Mouse (Mus musculus) Patski (cell line): ENCODE results near the gene Slc35g3. TPM values are rescaled to one million over a fixed set of nuclear protein-coding genes. Genes with fewer than 3 reads are reported as not detected.

Experiments used
- ATAC-seq: fragments of 100-300 bp; one replicate; pipeline ENCODE4 v1.8.0; 2021
- CTCF ChIA-PET: fragments of 350-600 bp; sonication (Branson Sonifier 250); formaldehyde crosslinking; loops from one replicate; lab custom pipeline; 2022; ENCODE audit warnings: inconsistent platforms; lab: Charles Lee
- POLR2A ChIA-PET: fragments of 350-600 bp; sonication (Branson Sonifier 250); formaldehyde crosslinking; loops from one replicate; lab custom pipeline; 2022; ENCODE audit warnings: antibody characterized with exemption, inconsistent platforms; lab: Charles Lee
- DNase-seq: peaks from one replicate; pipeline ENCODE4 v3.0.0-alpha.2; 2011; ENCODE audit warnings: low read depth, low spot score
- H3K27me3 ChIP-seq: fragments of 371-371 bp; one replicate; pipeline ENCODE4 v1.5.1; 2021
- CTCF ChIP-seq: fragments of 100-300 bp; IDR thresholded peaks from one replicate; pipeline ENCODE4 v1.5.1; 2021
- in situ Hi-C: fragments of 300-500 bp; cut with MboI; formaldehyde crosslinking; loops from 3 replicates; pipeline ENCODE4 v1.11.1; 2018; ENCODE audit warnings: low pct_unique_long_range_greater_than_20kb, mixed read lengths
- polyA plus RNA-seq: library from polyadenylated mRNA; unstranded; gene quantifications from one replicate; pipeline ENCODE4 v1.2.3, GENCODE M21; 2021

Slc35g3 gene
- polyA plus RNA-seq, 1 experiment from 2014 or later = 0.32 TPM

DNA sequence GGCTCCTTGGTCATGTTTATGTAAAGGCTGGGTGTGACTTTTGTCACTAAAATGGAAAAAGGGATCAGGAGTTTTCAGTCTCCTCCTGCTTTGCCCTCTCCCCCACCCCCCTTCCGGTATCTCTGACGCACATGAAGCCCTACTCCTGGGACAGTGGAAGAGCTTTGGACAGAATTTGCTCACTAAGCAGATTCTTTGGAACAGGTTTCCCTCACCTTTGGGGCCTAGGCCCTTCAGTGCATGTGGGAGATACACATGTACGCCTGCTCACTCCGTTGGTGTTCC is 5.8 kb upstream of the Slc35g3 start:
- no peak for ATAC-seq
- CTCF ChIA-PET = no interaction called here
- in situ Hi-C loops = no loop called here
- POLR2A ChIA-PET = interaction anchor here (0.9 to 1.7 kb wide), 3 partner anchors 9 to 15 kb away, joined by 3 to 6 read pairs (median 5); partner anchors contain the start of gene Polr2a
- no peak for TF ChIP-seq CTCF
- H3K27me3 ChIP-seq = no peaks in the 10 kb centered on the region
- no peak for DNase-seq

DNA sequence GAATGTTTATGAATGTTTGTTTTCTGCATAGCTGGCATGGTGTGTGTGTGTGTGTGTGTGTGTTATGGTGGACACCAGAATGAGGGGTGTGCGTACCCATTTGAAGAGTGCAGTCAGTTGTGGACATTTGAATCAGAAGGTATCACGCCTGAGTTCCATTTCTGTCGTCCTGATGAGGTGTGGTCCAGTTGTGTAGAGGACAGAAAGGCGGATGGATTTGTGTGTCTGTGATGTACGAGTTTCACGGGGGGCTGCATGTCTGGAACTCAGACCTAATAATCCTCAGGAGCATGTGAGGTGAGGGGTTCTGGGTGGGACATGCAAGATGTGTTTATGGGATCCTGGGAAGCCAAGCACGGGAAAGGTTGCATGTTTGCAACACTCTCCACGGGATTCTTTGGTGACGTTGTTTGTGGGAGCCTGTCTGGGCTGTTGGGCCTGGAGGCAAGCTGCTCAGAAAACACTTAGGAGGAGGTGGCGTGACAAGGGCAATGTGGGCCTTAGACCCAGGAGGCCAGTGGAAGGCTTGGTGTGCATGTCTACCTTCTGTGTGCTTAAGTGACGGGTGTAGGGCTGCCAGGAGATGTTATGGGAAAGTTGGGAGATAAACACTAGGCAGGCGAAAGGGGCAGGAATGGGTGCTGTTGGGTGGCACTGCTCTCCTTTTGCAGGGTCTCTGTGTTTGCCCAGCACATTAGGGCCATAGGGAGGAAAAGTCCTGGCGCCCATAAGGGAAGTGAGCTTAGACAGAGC is 5.3 kb upstream of the Slc35g3 start:
- no peaks in the 10 kb centered on the region for H3K27me3 ChIP-seq
- in situ Hi-C loops = no loop called here
- no peak for ATAC-seq
- no peak for TF ChIP-seq CTCF
- DNase-seq = no peak
- ChIA-PET CTCF (no interaction called here), POLR2A (interaction anchor here (1.2 to 1.7 kb wide), 2 partner anchors 8 to 16 kb away, joined by 5 to 6 read pairs; partner anchors contain the start of gene Polr2a)

DNA sequence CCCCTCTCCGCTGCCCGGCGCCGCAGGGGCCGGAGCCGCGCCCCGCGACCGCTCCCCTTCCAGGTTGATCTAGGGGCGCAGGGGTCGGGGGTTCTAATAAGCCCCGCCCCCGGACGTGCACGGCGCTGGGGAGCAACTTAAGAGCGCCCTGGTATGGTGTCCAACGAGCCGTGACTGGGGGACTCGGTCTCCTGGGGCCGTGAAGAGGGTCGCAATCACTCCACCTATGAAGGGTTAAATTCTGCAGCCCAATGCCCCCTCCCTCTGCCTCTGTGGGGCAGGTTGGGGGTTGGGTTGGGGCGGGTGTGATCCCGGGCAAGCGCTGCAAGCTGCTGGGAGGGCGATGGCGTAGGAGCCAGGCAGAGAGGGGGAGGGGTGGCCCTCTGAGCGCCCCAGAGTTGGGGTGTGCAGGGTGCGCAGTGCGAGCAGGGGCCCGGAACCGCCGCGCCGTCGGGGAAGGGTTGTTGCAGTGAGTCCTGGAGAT is 4.4 kb upstream of the Slc35g3 start:
- no peaks in the 10 kb centered on the region for H3K27me3 ChIP-seq
- DNase-seq (no peak), ATAC-seq (peak; percentile 65)
- ChIA-PET CTCF (no interaction called here), POLR2A (interaction anchor here (1.7 kb wide), 1 partner anchor 17 kb away, joined by 6 read pairs; no protein-coding TSS in a partner anchor)
- in situ Hi-C loops = no loop called here
- no peak for TF ChIP-seq CTCF

DNA sequence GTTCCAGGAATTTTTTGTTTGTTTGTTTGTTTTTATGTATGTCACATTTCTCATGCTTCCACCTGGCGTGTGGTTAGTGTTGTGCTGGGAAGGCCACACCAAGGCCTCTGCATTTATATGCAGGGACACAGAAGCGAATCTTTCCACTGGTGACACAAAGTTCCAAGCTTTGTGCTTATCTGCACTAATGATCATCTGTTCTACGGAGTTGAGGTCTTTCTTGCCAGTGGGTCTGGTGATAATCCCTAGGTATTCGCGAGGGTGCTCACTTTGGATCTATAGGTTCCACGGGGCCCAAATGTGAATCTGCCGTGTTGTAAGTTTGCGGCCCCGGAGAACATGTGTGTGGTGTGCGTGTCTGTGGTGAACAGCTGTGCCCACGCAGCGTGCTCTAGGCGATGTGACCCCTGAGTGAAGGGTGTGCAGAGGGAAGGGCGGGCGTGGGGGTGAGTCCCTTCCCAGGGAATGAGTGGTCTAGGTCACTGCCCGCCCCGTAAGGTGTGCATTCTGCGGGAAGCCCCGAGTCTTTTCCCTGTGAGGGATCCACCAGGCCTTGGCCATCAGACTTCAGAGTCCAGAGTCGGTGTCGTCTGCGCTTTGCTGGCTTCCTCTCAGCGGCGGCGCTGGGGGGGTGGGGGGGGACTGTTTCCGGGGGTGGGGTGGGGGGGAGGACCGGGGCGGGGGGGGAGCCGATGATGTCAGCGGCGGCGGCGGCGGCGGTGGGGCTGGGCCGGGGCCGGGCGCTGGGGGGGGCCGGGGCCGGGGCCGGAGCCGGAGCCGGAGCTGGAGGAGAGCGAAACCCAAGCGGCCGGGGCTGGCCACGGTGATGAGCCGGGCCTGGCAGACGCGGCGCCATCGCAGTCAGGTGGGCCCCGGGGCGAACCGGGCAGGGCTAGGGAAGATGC is 3.7 kb upstream of the Slc35g3 start, which contains the start of gene Zbtb4:
Zbtb4 (plus strand) TSS at position 692 of the 905 bp plus-strand sequence.
- in situ Hi-C loops = no loop called here
- POLR2A ChIA-PET = no interaction called here
- no peak for TF ChIP-seq CTCF
- ATAC-seq = peak; percentile 41
- no peak for DNase-seq
- H3K27me3 ChIP-seq = no peaks in the 10 kb centered on the region
- CTCF ChIA-PET = no interaction called here

DNA sequence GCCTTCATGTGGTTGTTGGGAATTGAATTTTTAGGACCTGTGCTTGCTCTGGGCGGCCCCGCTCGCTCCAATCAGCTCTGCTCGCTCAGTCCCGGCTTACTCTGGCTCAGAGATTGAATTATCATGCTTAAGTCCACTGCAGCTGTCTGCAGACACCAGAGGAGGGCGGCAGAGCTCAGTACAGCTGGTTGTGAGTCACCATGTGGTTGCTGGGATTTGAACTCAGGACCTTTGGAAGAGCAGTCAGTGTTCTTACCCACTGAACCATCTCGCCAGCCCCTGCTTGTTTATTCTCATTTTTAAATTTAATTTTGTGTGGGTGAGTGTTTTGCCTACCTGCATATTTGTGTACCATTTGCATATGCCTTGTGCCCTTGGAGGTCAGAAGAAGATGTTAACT is 1.8 kb upstream of the Slc35g3 start:
- POLR2A ChIA-PET = no interaction called here
- no peak for ATAC-seq
- no peaks in the 10 kb centered on the region for H3K27me3 ChIP-seq
- in situ Hi-C loops = no loop called here
- CTCF ChIA-PET = no interaction called here
- DNase-seq = no peak
- TF ChIP-seq CTCF = no peak

DNA sequence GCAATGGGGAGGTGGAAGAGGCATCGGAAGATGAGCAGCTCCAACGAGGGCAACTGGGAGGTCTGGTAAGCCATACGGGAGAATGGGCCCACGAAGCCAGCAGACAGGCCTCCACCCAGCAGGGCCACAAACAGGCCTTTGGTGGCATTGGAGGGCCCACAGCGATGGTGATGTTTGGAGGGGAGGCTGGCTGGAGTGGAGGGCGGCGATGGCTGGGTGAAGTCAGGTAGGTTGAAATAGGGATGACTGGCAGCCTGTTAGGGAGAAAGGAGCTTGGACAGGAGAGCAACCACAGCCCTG is 917 bp downstream of the Slc35g3 start:
- ATAC-seq (no peak), DNase-seq (no peak)
- no peak for TF ChIP-seq CTCF
- ChIA-PET POLR2A (no interaction called here), CTCF (no interaction called here)
- in situ Hi-C loops = no loop called here
- H3K27me3 ChIP-seq = no peaks in the 10 kb centered on the region

DNA sequence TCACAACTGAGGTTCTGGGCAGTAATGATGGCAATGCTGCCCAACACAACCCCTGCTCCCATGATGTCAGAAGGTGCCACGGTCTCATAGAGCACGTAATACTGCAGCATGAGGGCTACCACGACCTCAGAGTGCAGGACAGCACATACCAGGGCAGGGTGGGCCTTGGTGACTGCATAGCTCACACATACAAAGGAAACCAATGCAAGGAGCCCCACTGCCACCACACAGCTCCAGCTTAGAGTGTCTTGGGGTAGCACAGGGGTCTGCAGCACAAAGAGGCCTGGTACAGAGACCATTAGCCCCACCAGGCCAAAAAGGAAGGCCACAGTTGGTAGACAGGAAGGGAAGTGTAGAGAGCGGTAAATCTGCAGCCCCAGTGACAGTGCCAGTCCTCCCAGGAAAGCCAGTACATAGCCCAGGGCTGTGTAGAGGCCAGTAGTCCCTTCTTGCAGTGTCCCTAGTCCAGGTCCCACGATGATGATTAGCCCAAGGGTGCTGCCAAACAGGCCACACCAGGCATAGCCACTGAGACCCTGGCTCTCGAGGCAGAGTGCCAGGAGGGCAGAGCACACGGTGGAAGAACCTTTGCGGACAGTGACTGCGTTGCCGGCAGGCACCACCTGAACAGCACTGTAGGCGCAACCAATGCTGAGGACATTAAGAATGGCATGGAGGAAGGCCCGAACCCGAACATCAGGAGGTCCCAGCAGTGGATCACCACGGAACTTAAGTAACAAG is 1.4 kb downstream of the Slc35g3 start:
- CTCF ChIA-PET = no interaction called here

DNA sequence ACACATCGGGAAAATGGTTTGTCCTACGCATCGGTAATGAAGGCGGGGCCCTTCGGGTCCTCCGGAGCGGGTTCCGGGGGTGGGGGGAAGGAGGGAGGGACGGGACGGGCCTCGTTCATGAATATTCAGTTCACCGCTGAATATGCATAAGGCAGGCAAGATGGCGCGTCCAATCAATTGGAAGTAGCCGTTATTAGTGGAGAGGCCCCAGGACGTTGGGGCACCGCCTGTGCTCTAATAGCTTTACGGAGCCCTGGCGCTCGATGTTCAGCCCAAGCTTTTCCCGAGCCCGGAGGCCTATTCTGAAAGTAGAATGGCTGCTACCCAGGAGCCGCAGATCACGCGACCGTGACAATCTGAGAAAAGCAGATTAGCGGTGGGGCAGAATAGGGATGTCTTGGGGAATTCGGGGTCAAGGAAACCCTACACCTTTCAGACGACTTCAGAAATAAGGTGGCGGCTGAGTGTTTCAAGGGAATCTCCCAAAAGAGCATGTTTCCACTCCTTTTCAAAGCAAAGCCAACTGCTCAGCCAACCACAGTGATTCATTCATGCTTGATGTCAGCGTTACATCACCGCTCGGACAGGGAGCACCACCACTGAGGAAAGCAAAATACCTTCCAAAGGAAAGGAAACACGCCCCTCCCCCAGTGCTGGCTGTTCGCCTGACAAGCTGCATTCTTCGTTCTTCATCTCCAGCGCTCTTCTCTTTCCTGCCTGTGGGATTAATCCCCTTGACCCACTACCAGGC is 2.6 kb downstream of the Slc35g3 start:
- in situ Hi-C loops = loop anchor here (5.0 kb wide), 2 partner anchors 77 to 118 kb away; partner anchors contain the start of genes Senp3 and Tmem95
- ATAC-seq = peak; percentile 72
- TF ChIP-seq CTCF = no peak
- DNase-seq = peak; percentile 47
- no peaks in the 10 kb centered on the region for H3K27me3 ChIP-seq
- POLR2A ChIA-PET = interaction anchor here (0.5 to 2.1 kb wide), 3 partner anchors 9 to 120 kb away, joined by 3 to 5 read pairs (median 5); no protein-coding TSS in a partner anchor
- CTCF ChIA-PET = interaction anchor here (1.2 to 1.3 kb wide), 2 partner anchors 23 to 113 kb away, joined by 3 read pairs; no protein-coding TSS in a partner anchor

More for the DNA sequence above, 1.4 kb downstream of the Slc35g3 start:
- no peak for TF ChIP-seq CTCF
- no peak for DNase-seq
- POLR2A ChIA-PET = interaction anchor here (2.1 kb wide), 1 partner anchor 119 kb away, joined by 5 read pairs; no protein-coding TSS in a partner anchor
- in situ Hi-C loops = no loop called here
- no peak for ATAC-seq
- no peaks in the 10 kb centered on the region for H3K27me3 ChIP-seq

DNA sequence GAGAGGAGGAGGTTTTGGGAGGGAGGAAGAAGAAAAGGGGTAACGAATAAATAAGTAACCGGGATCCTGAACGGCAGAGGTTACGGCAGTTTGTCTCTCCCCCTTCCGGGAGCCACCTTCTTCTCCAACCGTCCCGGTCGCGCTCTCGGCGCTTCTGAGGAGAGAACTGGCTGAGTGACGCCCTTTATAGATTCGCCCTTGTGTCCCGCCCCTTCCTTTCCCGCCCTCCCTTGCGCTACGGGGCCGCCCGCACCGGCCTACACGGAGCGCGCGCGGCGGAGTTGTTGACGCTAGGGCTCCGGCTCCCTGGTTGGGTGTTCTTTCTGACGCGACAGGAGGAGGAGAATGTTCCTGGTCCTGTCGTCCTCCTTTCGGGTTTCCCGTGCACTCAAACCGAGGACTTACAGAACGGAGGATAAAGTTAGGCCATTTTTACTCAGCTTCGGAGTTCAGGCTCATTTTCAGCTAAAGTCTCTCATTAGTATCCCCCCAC is 3.2 kb downstream of the Slc35g3 start, which contains the start of gene Polr2a:
Polr2a (minus strand) TSS at position 160 of the 493 bp plus-strand sequence.
- DNase-seq (peak; percentile 95), ATAC-seq (peak; percentile 72)
- in situ Hi-C loops = loop anchor here (5.0 kb wide), 2 partner anchors 76 to 119 kb away; partner anchors contain the start of genes Senp3 and Tmem95
- no peak for TF ChIP-seq CTCF
- H3K27me3 ChIP-seq = no peaks in the 10 kb centered on the region
- ChIA-PET POLR2A (interaction anchor here (1.1 to 2.1 kb wide), 2 partner anchors 9 to 120 kb away, joined by 5 read pairs; no protein-coding TSS in a partner anchor), CTCF (interaction anchor here (1.2 to 1.3 kb wide), 2 partner anchors 24 to 113 kb away, joined by 3 read pairs; no protein-coding TSS in a partner anchor)
